Mouse (Mus musculus) ES-E14 (cell line): ENCODE results near the gene Ccdc93. TPM values are rescaled to one million over a fixed set of nuclear protein-coding genes. Genes with fewer than 3 reads are reported as not detected.

ENCODE experiments used
- DNase-seq: peaks from one replicate; pipeline ENCODE4 v3.0.0-alpha.2; 2013; ENCODE audit warnings: low read depth, low spot score
- H3K27ac ChIP-seq: 2 replicates; pipeline ENCODE4 v1.5.1; 2012; ENCODE audit warnings: low read depth, mild to moderate bottlenecking, low read length, moderate library complexity, mixed read lengths; ENCODE audit not compliant: poor library complexity, insufficient read depth, severe bottlenecking
- H3K36me3 ChIP-seq: 2 replicates; pipeline ENCODE4 v1.6.1; 2012; ENCODE audit warnings: mild to moderate bottlenecking, low read length, moderate library complexity, mixed read lengths; ENCODE audit not compliant: control insufficient read depth, poor library complexity, insufficient read depth, severe bottlenecking
- H3K4me1 ChIP-seq, 2 experiments: fragments of 150-350 bp in 1 of 2; sonication (generic) in 1 of 2; 2 replicates each; pipeline ENCODE4 v1.6.1; 2012; ENCODE audit warnings: low read length in 2 of 2, mild to moderate bottlenecking in 1 of 2, mixed read lengths in 1 of 2; ENCODE audit not compliant: control insufficient read depth in 2 of 2, insufficient read depth in 2 of 2, poor library complexity in 1 of 2
- H3K4me3 ChIP-seq, 2 experiments: fragments of 150-350 bp in 1 of 2; sonication (generic) in 1 of 2; 2 replicates each; pipeline ENCODE4 v1.5.1; 2012; ENCODE audit warnings: low read length in 2 of 2, low read depth in 1 of 2, mild to moderate bottlenecking in 1 of 2, mixed read lengths in 1 of 2; ENCODE audit not compliant: insufficient read depth in 1 of 2, poor library complexity in 1 of 2, severe bottlenecking in 1 of 2
- H3K9ac ChIP-seq: 2 replicates; pipeline ENCODE4 v1.6.1; 2012; ENCODE audit warnings: low read depth, mild to moderate bottlenecking, low read length, mixed read lengths; ENCODE audit not compliant: poor library complexity, insufficient read depth, severe bottlenecking
- H3K9me3 ChIP-seq: fragments of 150-350 bp; sonication (generic); 2 replicates; pipeline ENCODE4 v1.6.1; 2012; ENCODE audit warnings: low read depth, mild to moderate bottlenecking, low read length; ENCODE audit not compliant: control insufficient read depth, insufficient read depth
- CHD2 ChIP-seq: IDR thresholded peaks from 2 replicates; pipeline ENCODE4 v1.6.1; 2014; ENCODE audit warnings: mild to moderate bottlenecking, low read depth, low read length, inconsistent platforms
- HCFC1 ChIP-seq: IDR thresholded peaks from 2 replicates; pipeline ENCODE4 v1.6.1; 2012; ENCODE audit warnings: low read length, inconsistent platforms, borderline replicate concordance; ENCODE audit not compliant: insufficient read depth
- MAFK ChIP-seq: IDR thresholded peaks from 2 replicates; pipeline ENCODE4 v1.6.1; 2014; ENCODE audit warnings: mild to moderate bottlenecking, low read depth, low read length, inconsistent platforms; ENCODE audit not compliant: insufficient read depth
- ZC3H11A ChIP-seq: IDR thresholded peaks from 2 replicates; pipeline ENCODE4 v1.6.1; 2012; ENCODE audit warnings: low read depth, mild to moderate bottlenecking, inconsistent platforms, low read length, borderline replicate concordance
- ZNF384 ChIP-seq: IDR thresholded peaks from 2 replicates; pipeline ENCODE4 v1.6.1; 2012; ENCODE audit warnings: low read depth, low read length, inconsistent platforms
- in situ Hi-C, 2 experiments: fragments of 600-800 bp; cut with MboI; formaldehyde crosslinking; loops; one replicate each; pipeline ENCODE4 v1.15.1; 2025; ENCODE audit warnings: low sequenced_read_pairs in 2 of 2, inconsistent platforms in 1 of 2; ENCODE audit not compliant: unreplicated experiment in 2 of 2
- total RNA-seq: library from RNA; depleted of rRNA; stranded (reverse); fragments of 300-350 nt; gene quantifications from 2 replicates; pipeline ENCODE4 v1.2.3, GENCODE M21; 2012

Gene Ccdc93
- total RNA-seq, 1 experiment: 11.7 TPM

DNA sequence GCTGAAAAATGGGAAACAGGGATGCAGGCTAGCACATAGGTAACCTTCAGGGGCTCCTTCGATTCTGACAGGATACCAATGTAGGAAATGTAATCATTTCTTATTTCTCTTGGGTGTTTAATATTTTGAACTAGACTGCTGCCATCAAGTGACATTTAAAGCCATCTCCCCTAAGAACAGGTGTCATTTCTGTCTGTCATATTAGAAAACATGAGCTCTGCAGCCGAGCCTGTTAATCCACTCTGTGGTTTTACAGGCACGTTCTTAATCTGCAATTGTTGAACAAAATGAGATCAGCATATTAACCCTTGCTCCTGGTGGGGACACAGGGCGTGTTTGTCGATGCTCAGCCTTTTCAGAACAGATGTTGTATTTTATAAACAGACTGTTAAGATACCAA, 40.7 kb downstream of the Ccdc93 start:
- DNase-seq: no peak
- Histone ChIP-seq H3K4me3 (no peak overlapping the region), H3K36me3 (peaks cover 7% of the 10 kb centered on the region; the same call in 1 of the 2 replicates), H3K4me1 (no peaks in the 10 kb centered on the region), H3K9ac (no peak overlapping the region), H3K9me3 (no peaks in the 10 kb centered on the region), H3K27ac (no peak overlapping the region)
- in situ Hi-C loops: no loop called here
- TF ChIP-seq ZNF384 (no peak), ZC3H11A (no peak), MAFK (no peak), CHD2 (no peak), HCFC1 (no peak)

DNA sequence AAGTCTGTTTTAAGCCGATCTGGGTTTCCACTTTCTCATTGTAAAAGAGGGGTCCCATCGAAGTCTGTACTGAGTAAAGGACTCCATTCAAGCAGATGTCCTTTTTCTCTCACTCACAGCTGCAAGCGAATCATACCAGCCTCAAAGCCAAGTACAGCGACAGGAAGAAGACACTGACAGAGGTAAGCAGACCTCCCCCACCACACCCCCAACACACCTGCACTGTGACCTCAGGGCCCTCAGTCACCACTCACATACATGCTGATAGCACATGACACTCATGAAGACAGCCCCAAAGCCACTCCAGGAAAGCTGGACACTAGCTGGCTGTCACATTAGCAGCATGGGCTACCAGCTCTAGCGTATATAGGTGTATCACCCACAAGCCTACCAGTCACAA, 46.9 kb downstream of the Ccdc93 start:
- Histone ChIP-seq H3K36me3 (peaks cover 13% of the 10 kb centered on the region), H3K9me3 (no peaks in the 10 kb centered on the region), H3K9ac (no peak overlapping the region), H3K27ac (no peak overlapping the region), H3K4me3 (no peak overlapping the region), H3K4me1 (no peaks in the 10 kb centered on the region)
- in situ Hi-C loops: no loop called here
- TF ChIP-seq ZNF384: no peak
- TF ChIP-seq MAFK: no peak
- TF ChIP-seq ZC3H11A: no peak
- TF ChIP-seq HCFC1: no peak
- no peak for TF ChIP-seq CHD2
- no peak for DNase-seq

DNA sequence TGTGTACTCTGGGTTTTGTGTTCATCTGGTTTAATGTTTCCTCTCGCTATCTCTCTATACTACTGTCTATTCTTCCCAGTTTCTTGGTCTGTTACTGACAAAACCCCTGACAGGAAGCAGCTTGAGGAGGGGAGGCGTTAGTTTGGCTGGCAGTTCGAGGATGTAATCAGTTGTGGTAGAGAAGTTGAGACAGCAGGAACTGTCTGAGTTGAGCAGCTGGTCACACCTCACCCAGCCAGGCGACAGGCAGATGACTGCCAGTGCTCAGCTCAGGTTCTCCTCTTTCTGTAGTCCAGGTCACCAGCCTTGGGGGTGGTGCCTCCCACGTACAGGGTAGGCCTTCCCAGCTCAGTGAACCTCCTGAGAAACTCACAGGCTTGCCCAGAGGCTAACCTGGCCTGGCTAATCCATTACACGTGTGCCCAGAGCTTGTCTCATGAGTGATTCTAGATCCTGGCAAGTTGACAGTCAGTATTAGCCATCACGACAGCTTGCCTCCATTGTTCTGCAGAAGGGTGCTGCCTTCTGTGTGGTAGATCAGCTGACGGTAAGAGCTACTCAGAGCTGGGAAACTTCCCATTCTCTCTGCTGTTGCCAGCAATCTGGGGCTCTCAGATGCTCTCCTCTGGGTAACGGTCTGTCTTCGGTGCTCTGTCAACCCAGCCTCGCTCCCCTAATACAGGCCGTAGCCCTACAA, 47.6 kb downstream of the Ccdc93 start:
- Histone ChIP-seq H3K36me3 (peaks cover 14% of the 10 kb centered on the region), H3K9ac (no peak overlapping the region), H3K4me3 (no peak overlapping the region), H3K9me3 (no peaks in the 10 kb centered on the region), H3K4me1 (no peaks in the 10 kb centered on the region), H3K27ac (no peak overlapping the region)
- in situ Hi-C loops: no loop called here
- TF ChIP-seq ZC3H11A: no peak
- no peak for TF ChIP-seq MAFK
- TF ChIP-seq CHD2: no peak
- TF ChIP-seq ZNF384: no peak
- no peak for TF ChIP-seq HCFC1
- no peak for DNase-seq

DNA sequence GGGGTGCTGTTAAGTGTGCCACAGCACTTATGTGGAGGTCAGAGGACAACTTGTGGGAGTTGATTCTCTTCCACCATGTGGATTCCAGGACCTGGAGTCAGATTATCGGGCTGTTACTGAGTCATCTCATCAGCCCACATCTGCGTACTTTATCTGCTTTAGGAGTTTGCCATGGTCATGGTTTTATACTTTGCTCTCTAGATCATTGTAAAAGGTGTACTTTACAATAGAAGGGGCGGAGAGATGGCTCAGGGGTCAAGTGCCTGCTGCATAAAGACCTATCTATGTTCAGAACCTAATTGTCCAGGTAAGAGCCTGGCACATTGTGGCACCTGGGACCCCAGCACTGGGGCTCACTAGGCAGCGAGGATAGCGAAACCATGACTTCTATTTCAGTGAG, 48.6 kb downstream of the Ccdc93 start:
- in situ Hi-C loops: no loop called here
- no peak overlapping the region for H3K4me3 ChIP-seq
- DNase-seq: no peak
- H3K27ac ChIP-seq: no peak overlapping the region
- H3K9ac ChIP-seq: no peak overlapping the region
- H3K4me1 ChIP-seq: no peaks in the 10 kb centered on the region
- peaks cover 14% of the 10 kb centered on the region for H3K36me3 ChIP-seq
- TF ChIP-seq ZNF384 (no peak), MAFK (no peak), ZC3H11A (no peak)
- H3K9me3 ChIP-seq: no peaks in the 10 kb centered on the region

DNA sequence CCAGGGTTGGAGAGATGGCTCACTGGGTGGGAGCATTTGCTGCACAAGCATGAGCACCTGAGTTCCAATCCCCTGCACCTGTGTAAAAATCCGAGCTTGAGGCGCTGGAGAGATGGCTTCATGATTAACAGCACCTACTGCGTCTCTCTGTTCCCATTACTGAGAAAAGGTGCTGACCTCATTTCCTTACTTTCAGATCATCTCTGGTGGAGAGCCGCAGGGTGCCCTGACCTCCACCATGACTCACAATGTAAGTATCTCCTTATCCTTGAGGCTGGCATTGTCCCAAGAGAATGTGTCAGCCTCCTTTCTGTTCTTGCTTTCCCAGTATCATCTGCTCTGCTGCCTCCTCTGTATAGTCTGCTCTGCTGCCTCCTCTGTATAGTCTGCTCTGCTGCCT, 52.2 kb downstream of the Ccdc93 start:
- no peak for TF ChIP-seq ZC3H11A
- TF ChIP-seq ZNF384: no peak
- no peak for TF ChIP-seq MAFK
- no peak for TF ChIP-seq HCFC1
- TF ChIP-seq CHD2: no peak
- H3K36me3 ChIP-seq: peaks cover 11% of the 10 kb centered on the region

More for the DNA sequence above, 52.2 kb downstream of the Ccdc93 start:
- Histone ChIP-seq H3K9ac (no peak overlapping the region), H3K4me3 (no peak overlapping the region), H3K9me3 (no peaks in the 10 kb centered on the region), H3K4me1 (no peaks in the 10 kb centered on the region), H3K27ac (no peak overlapping the region)
- no peak for DNase-seq
- in situ Hi-C loops: no loop called here
